Mouse (Mus musculus) G1E (cell line): ENCODE results near the gene Scarb1.

Source experiments
- CTCF ChIP-seq: IDR thresholded peaks from 2 replicates; pipeline ENCODE4 v1.5.1; 2012; ENCODE audit warnings: low read depth, low read length, inconsistent platforms, mixed read lengths
- GATA1 ChIP-seq: IDR thresholded peaks from 2 replicates; pipeline ENCODE4 v1.6.1; 2012; ENCODE audit warnings: borderline replicate concordance, low read length, inconsistent platforms, mixed read lengths
- GATA2 ChIP-seq: IDR thresholded peaks from 2 replicates; pipeline ENCODE4 v1.6.1; 2012; ENCODE audit warnings: low read depth, low read length, inconsistent platforms, borderline replicate concordance
- POLR2AphosphoS5 ChIP-seq: IDR thresholded peaks from 2 replicates; pipeline ENCODE4 v1.6.1; 2012; ENCODE audit warnings: low read depth, low read length, inconsistent platforms; ENCODE audit not compliant: insufficient replicate concordance
- TAL1 ChIP-seq: conservative IDR thresholded peaks from 2 replicates; pipeline ENCODE4 v1.6.1; 2012; ENCODE audit warnings: low read depth, low read length, inconsistent platforms, mixed read lengths

GRCm38 (mm10) chr5:125348067-125348466, 7.2 kb upstream of the Scarb1 start:
- no peak for TF ChIP-seq POLR2AphosphoS5
- TF ChIP-seq CTCF, result no peak
- no peak for TF ChIP-seq GATA1
- TF ChIP-seq TAL1, result no peak
- TF ChIP-seq GATA2, result no peak
